Comparison of ENCODE assay signal across 16 mouse cellular contexts in genomic region chr2:168105271-168105670, GRCm38 (mm10). TPM values are rescaled to one million over a fixed set of nuclear protein-coding genes. Genes with fewer than 3 reads are reported as not detected.
DNase-seq lines count a peak whose midpoint lies in the region; ATAC-seq and TF ChIP-seq lines count a peak whose summit lies in the region.
"Had no signal": no experiment of that assay in that cellular context is flagged by ENCODE, and none has a peak within 500 bp of the region (broad histone marks: within the 10 kb centered on the region; RNA-seq: fewer than 3 reads in every experiment).

No protein-coding gene starts in this region.

- DNase-seq in kidney, adult 2 months: peak; percentile 84
- DNase-seq in kidney, postnatal 10 days: no peak
- DNase-seq in kidney, postnatal 14 days: peak; percentile 55
- DNase-seq in liver, postnatal 0 days: peak; percentile 64
- no peak for DNase-seq in right cerebral cortex, postnatal 25 days
- no peak for DNase-seq in gastrocnemius, postnatal 10 days
- DNase-seq in embryonic facial prominence, embryonic 10.5 days (ENCODE audit: low spot score): no peak
- DNase-seq: cerebellum, postnatal 14 days; gastrocnemius, postnatal 25 days; heart, postnatal 36 days; layer of hippocampus, adult 9-11 months; spleen, adult 18-20 months had no signal

- no peak overlapping the region for H3K4me3 ChIP-seq in kidney, adult 2 months (ENCODE audit: insufficient read depth, low read depth, low read length)
- H3K4me3 ChIP-seq in intestine, embryonic 15.5 days (replicated peaks): no peak overlapping the region
- H3K4me3 ChIP-seq in liver, postnatal 0 days (ENCODE audit: low read depth, low read length): no peak overlapping the region
- H3K4me3 ChIP-seq in embryonic facial prominence, embryonic 10.5 days: no peak overlapping the region
- H3K4me3 ChIP-seq: embryonic facial prominence, embryonic 12.5 days; limb, embryonic 15.5 days had no signal

- no peak for TF ChIP-seq EP300 in liver, postnatal 0 days (IDR thresholded peaks at IDR 0.05; ENCODE audit: low read depth)

- H3K9ac ChIP-seq in intestine, embryonic 15.5 days: no peak overlapping the region
- no peak overlapping the region for H3K9ac ChIP-seq in liver, postnatal 0 days (replicated peaks)
- H3K9ac ChIP-seq: embryonic facial prominence, embryonic 12.5 days; limb, embryonic 15.5 days had no signal

- TF ChIP-seq CTCF in kidney, adult 2 months (conservative IDR thresholded peaks at IDR 0.05; ENCODE audit: insufficient read depth, insufficient read length, low read depth, low read length): no peak
- no peak for TF ChIP-seq CTCF in liver, postnatal 0 days (IDR thresholded peaks at IDR 0.05; ENCODE audit: low read depth)

- peak overlapping the region; percentile 40 for H3K4me2 ChIP-seq in intestine, embryonic 15.5 days (replicated peaks)
- H3K4me2 ChIP-seq in liver, postnatal 0 days (ENCODE audit: low read depth, low read length): no peak overlapping the region
- H3K4me2 ChIP-seq: embryonic facial prominence, embryonic 12.5 days; heart, embryonic 11.5 days; limb, embryonic 15.5 days had no signal

- H3K9me3 ChIP-seq in intestine, embryonic 15.5 days: no peaks in the 10 kb centered on the region
- H3K9me3 ChIP-seq in liver, postnatal 0 days (ENCODE audit: low read length): no peaks in the 10 kb centered on the region
- H3K9me3 ChIP-seq in embryonic facial prominence, embryonic 10.5 days: no peaks in the 10 kb centered on the region
- H3K9me3 ChIP-seq: embryonic facial prominence, embryonic 12.5 days; limb, embryonic 15.5 days had no signal

- no peaks in the 10 kb centered on the region for H3K36me3 ChIP-seq in kidney, adult 2 months (ENCODE audit: control insufficient read depth, insufficient read depth, low read length)
- H3K36me3 ChIP-seq in intestine, embryonic 15.5 days: no peaks in the 10 kb centered on the region
- no peaks in the 10 kb centered on the region for H3K36me3 ChIP-seq in liver, postnatal 0 days (replicated peaks; ENCODE audit: insufficient read depth, low read length)
- peaks cover 5% of the 10 kb centered on the region; the same call in 1 of the 2 replicates for H3K36me3 ChIP-seq in embryonic facial prominence, embryonic 10.5 days (replicated peaks)
- H3K36me3 ChIP-seq: embryonic facial prominence, embryonic 12.5 days had no signal

- 47% methylated on average over 8 of the region's 8 CpGs for WGBS in kidney, adult 2 months
- WGBS in intestine, embryonic 15.5 days: 51% methylated on average over 8 of the region's 8 CpGs
- WGBS in liver, postnatal 0 days (ENCODE audit: insufficient replicate concordance): 46% methylated on average over 8 of the region's 8 CpGs
- 66% methylated on average over 8 of the region's 8 CpGs for WGBS in embryonic facial prominence, embryonic 10.5 days

- H3K4me1 ChIP-seq in kidney, adult 2 months (ENCODE audit: control insufficient read depth, insufficient read depth, low read length): peaks cover 11% of the 10 kb centered on the region; the same call in 1 of the 2 replicates
- H3K4me1 ChIP-seq in intestine, embryonic 15.5 days (replicated peaks): peaks cover 7% of the 10 kb centered on the region; the same call in 1 of the 2 replicates
- peaks cover 6% of the 10 kb centered on the region for H3K4me1 ChIP-seq in liver, postnatal 0 days (ENCODE audit: insufficient read depth)
- H3K4me1 ChIP-seq in embryonic facial prominence, embryonic 10.5 days: peaks cover 7% of the 10 kb centered on the region
- H3K4me1 ChIP-seq: embryonic facial prominence, embryonic 12.5 days had no signal

- peak overlapping the region; percentile 48 for H3K27ac ChIP-seq in kidney, adult 2 months (ENCODE audit: insufficient read depth, low read depth, low read length)
- peak overlapping the region; percentile 59; the same call in 1 of the 2 replicates for H3K27ac ChIP-seq in intestine, embryonic 15.5 days
- H3K27ac ChIP-seq in liver, postnatal 0 days (ENCODE audit: low read depth): peak overlapping the region; percentile 90
- no peak overlapping the region for H3K27ac ChIP-seq in embryonic facial prominence, embryonic 10.5 days (replicated peaks)
- H3K27ac ChIP-seq: embryonic facial prominence, embryonic 12.5 days; limb, embryonic 15.5 days had no signal

- peak; percentile 13 for ATAC-seq in intestine, embryonic 15.5 days
- ATAC-seq in liver, postnatal 0 days: peak; percentile 76

- no peak for TF ChIP-seq POLR2A in kidney, adult 2 months (IDR thresholded peaks at IDR 0.05; ENCODE audit: low read depth, low read length)

- H3K27me3 ChIP-seq in kidney, adult 2 months (replicated peaks; ENCODE audit: control insufficient read depth, insufficient read depth, low read length): no peaks in the 10 kb centered on the region
- H3K27me3 ChIP-seq in intestine, embryonic 15.5 days (replicated peaks): no peaks in the 10 kb centered on the region
- no peaks in the 10 kb centered on the region for H3K27me3 ChIP-seq in liver, postnatal 0 days (ENCODE audit: insufficient read depth, low read length)
- H3K27me3 ChIP-seq in embryonic facial prominence, embryonic 10.5 days (replicated peaks; ENCODE audit: low read depth, poor library complexity, severe bottlenecking): no peaks in the 10 kb centered on the region
- H3K27me3 ChIP-seq: embryonic facial prominence, embryonic 12.5 days; limb, embryonic 15.5 days had no signal

RNA-seq across cellular contexts. Expression of gene Pard6b, which starts 24.5 kb away (rescaled TPM):
- polyA plus RNA-seq in kidney, adult 2 months (2012; rRNA removed): 41.0 and 44.4 TPM in 2 replicates
- 16.9 and 17.4 TPM in 2 replicates for polyA plus RNA-seq in intestine, embryonic 15.5 days (2015; fragmentation: Nextera tagmentation; extraction: Ambion mirVana)
- 2.3 and 2.7 TPM in 2 replicates for polyA plus RNA-seq in liver, postnatal 0 days (2015; fragmentation: Nextera tagmentation; extraction: Ambion mirVana)
- total RNA-seq in gastrocnemius, postnatal 10 days (2021): under 1 TPM; 0.85 to 0.93 TPM
- polyA plus RNA-seq in embryonic facial prominence, embryonic 10.5 days (2016; fragmentation: Nextera tagmentation; extraction: Ambion mirVana): 7.3 and 7.4 TPM in 2 replicates

Comparison
In these comparisons a context has a peak if more than half of its experiments do, and no peak if none do; other contexts are left out.
1. DNase-seq: peak in kidney, adult 2 months (single experiment), kidney, postnatal 14 days (single experiment) and liver, postnatal 0 days (single experiment); none in kidney, postnatal 10 days (single experiment), right cerebral cortex, postnatal 25 days (single experiment), gastrocnemius, postnatal 10 days (single experiment) and embryonic facial prominence, embryonic 10.5 days (single experiment).